Mouse (Mus musculus) hindbrain, embryonic 14.5 days (tissue): ENCODE measurements at regions not wholly inside any gene's neighbourhood (a gene's known extent, or its start where the extent isn't known, plus 50 kb on each side); places are given as distances from the start of the nearest gene placed in this dataset.

Source experiments
- ATAC-seq: fragments of 200-750 bp; cut with Nextera tagmentation; 2 replicates; pipeline ENCODE4 v1.8.0; 2017; ENCODE audit warnings: moderate number of reproducible peaks, mild to moderate bottlenecking, moderate TSS enrichment, moderate library complexity; ENCODE audit not compliant: low FRiP score
- DNase-seq: peaks from one replicate; pipeline ENCODE4 v3.0.0-alpha.2; 2015; ENCODE audit warnings: low spot score
- H3K27ac ChIP-seq: fragments of 300-500 bp; sonication (generic); 2 replicates; pipeline ENCODE4 v1.5.1; 2014; ENCODE audit warnings: mild to moderate bottlenecking, moderate library complexity
- H3K27me3 ChIP-seq: fragments of 300-500 bp; sonication (generic); 2 replicates; pipeline ENCODE4 v1.6.1; 2014; ENCODE audit warnings: mild to moderate bottlenecking, low read length, mixed read lengths; ENCODE audit not compliant: control insufficient read depth, insufficient read depth
- H3K36me3 ChIP-seq: fragments of 300-500 bp; sonication (generic); replicated peaks from 2 replicates; pipeline ENCODE4 v1.6.1; 2014; ENCODE audit not compliant: control insufficient read depth, insufficient read depth
- H3K4me1 ChIP-seq: fragments of 300-500 bp; sonication (generic); replicated peaks from 2 replicates; pipeline ENCODE4 v1.6.1; 2014; ENCODE audit warnings: antibody characterized with exemption, low read length, mixed read lengths; ENCODE audit not compliant: control insufficient read depth, insufficient read depth
- H3K4me2 ChIP-seq: fragments of 300-500 bp; sonication (generic); replicated peaks from 2 replicates; pipeline ENCODE4 v1.6.1; 2014; ENCODE audit warnings: mild to moderate bottlenecking, moderate library complexity
- H3K4me3 ChIP-seq: fragments of 300-500 bp; sonication (generic); replicated peaks from 2 replicates; pipeline ENCODE4 v1.5.1; 2014; ENCODE audit warnings: mild to moderate bottlenecking, low read length
- H3K9ac ChIP-seq: fragments of 300-500 bp; sonication (generic); 2 replicates; pipeline ENCODE4 v1.6.1; 2014
- H3K9me3 ChIP-seq: fragments of 300-500 bp; sonication (generic); 2 replicates; pipeline ENCODE4 v1.6.1; 2016; ENCODE audit warnings: low read length; ENCODE audit not compliant: control insufficient read depth
- WGBS: fragments of 180-500 bp; shearing (Covaris S2); extraction: QIAGEN DNeasy Blood & Tissue Kit; methylation state at CpG from one replicate; pipeline ENCODE4 v1.1.7; 2014; 5-methylcytosine and 5-hydroxymethylcytosine counted together

DNA sequence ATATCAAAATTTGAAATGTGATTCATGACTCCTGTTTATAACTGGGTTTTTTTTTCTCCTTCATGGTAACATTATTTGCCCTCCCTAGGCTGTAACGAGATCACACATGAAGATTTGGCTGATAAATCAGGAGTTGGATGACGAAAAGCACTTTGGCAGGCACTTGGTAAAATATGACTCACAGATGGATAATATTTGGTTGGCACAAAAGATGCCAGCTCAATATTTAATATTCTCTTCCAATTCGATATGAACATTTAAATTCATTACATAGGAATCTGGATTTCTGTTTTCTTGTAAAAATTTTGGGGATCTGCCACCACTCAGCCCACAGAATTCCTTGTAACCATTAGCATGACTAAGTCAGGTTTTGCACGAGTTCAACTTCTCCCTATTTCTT, 230.3 kb upstream of the Sorcs1 start:
- 82% methylated on average over 4 of the region's 4 CpGs for WGBS
- H3K4me2 ChIP-seq = no peak overlapping the region
- ATAC-seq = no peak
- H3K9me3 ChIP-seq = no peaks in the 10 kb centered on the region
- H3K9ac ChIP-seq = no peak overlapping the region
- no peaks in the 10 kb centered on the region for H3K27me3 ChIP-seq
- no peaks in the 10 kb centered on the region for H3K4me1 ChIP-seq
- H3K27ac ChIP-seq = no peak overlapping the region
- no peak overlapping the region for H3K4me3 ChIP-seq
- DNase-seq = no peak
- H3K36me3 ChIP-seq = no peaks in the 10 kb centered on the region

DNA sequence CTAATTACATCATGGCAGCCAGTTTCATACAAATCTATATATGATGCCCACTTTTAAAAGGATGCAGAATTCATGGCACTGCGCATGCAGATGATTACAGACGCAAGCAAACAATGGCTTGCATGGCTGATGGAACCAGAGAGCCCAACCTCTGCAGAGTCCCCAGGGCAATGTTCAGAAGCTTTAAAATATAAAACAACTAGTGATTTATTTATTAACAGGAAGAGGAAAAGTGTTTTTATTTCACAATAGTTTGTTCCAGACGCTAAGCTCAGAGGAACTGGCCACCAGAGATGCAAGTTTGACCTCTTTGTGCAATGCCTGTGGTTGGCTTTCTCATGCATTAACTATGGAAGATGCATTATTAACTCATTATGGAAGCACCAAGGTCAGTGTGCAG, 215.3 kb upstream of the Sorcs1 start:
- no peak overlapping the region for H3K9ac ChIP-seq

DNA sequence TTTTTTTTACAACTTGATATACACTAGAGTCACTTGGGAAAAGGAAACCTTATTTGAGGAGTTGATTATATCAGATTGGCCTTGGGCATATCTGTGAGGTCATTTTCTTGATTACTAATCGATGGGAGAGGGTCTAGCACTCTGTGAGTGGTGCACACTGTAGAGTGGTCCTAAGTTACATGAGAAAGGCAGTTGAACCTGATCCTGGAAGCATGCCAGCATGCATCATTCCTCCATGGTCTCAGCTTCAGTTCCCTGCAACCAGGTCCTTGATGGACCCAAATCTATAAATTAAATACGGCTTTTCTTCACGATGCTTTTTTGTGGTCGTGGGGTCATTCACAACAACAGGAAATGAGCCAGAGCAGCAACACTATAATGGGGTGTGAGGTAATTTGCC, 194.2 kb upstream of the Sorcs1 start:
- WGBS = 75% methylated on average over 4 of the region's 4 CpGs
- ATAC-seq (no peak), DNase-seq (no peak)
- no peaks in the 10 kb centered on the region for H3K4me1 ChIP-seq
- no peak overlapping the region for H3K9ac ChIP-seq
- H3K27ac ChIP-seq = no peak overlapping the region
- no peaks in the 10 kb centered on the region for H3K27me3 ChIP-seq
- no peaks in the 10 kb centered on the region for H3K36me3 ChIP-seq
- no peak overlapping the region for H3K4me2 ChIP-seq
- H3K9me3 ChIP-seq = no peaks in the 10 kb centered on the region
- H3K4me3 ChIP-seq = no peak overlapping the region

More for the DNA sequence above, 215.3 kb upstream of the Sorcs1 start:
- H3K4me3 ChIP-seq = no peak overlapping the region
- no peaks in the 10 kb centered on the region for H3K4me1 ChIP-seq
- DNase-seq (no peak), ATAC-seq (no peak)
- H3K27ac ChIP-seq = no peak overlapping the region
- H3K36me3 ChIP-seq = no peaks in the 10 kb centered on the region
- 88% methylated on average over 3 of the region's 3 CpGs for WGBS
- no peaks in the 10 kb centered on the region for H3K27me3 ChIP-seq
- no peak overlapping the region for H3K4me2 ChIP-seq
- H3K9me3 ChIP-seq = no peaks in the 10 kb centered on the region

DNA sequence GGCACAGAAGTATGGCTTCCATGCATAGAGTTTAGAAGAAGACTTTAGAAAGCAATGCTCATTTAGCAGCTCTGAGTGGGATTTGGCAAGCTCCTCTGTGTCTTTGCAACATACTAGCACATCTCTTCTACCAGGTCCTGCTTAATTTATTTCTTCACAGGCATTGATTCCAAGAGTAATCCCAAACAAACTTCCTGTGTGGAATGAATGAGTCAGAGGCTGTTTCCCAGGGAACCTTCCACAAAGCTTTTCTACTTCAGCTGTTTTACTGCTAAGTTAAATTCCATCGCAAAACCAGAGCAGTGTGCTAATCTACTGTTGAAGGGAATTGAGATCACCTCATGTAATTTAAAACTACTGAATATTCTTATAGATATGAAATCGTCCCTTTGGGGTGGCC, 193.7 kb upstream of the Sorcs1 start:
- Histone ChIP-seq H3K9ac (no peak overlapping the region), H3K4me2 (no peak overlapping the region), H3K27me3 (no peaks in the 10 kb centered on the region), H3K4me1 (no peaks in the 10 kb centered on the region), H3K4me3 (no peak overlapping the region), H3K27ac (no peak overlapping the region), H3K9me3 (no peaks in the 10 kb centered on the region), H3K36me3 (no peaks in the 10 kb centered on the region)
- DNase-seq = peak; percentile 34
- no peak for ATAC-seq
- 69% methylated on average over 2 of the region's 2 CpGs for WGBS

DNA sequence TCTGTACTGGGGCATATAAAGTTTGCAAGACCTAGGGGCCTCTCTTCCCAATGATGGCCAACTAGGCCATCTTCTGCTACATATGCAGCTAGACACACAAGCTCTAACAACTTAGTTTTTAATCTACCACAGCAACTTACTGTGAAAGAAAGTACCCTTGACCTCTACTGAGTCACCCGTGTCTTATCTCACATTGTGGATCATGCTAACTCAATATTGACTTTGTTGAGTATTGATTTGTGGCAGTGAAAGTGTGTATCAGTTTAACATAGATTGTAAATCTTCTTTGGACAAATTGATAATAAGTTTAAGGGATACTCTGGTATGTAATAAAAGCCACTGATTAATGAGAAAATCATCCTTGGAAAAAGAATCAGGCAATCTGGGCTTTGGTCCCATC, 176.4 kb upstream of the Sorcs1 start:
- H3K27me3 ChIP-seq = no peaks in the 10 kb centered on the region
- 83% methylated on average over 1 of the region's 1 CpGs for WGBS

DNA sequence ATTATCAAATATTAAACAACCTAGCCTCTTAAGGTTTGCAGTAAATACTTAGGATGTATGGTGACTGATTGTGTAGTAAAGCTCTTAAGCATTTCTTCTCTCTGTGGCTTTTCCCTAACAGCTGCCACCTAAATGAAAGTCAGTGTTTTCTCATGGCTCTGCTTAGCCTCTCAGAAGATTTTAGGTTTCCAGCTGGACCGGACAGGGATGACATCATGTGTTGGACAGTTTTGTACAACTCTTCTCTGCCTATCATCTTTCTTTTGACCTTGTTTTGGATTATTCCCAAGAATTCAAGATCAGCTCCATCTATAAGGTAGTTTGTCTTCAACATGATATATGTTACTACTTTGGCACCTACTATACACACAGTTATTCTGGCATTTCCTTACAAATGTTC, 162.1 kb upstream of the Sorcs1 start:
- no peak for ATAC-seq
- Histone ChIP-seq H3K4me1 (no peaks in the 10 kb centered on the region), H3K27ac (no peak overlapping the region), H3K36me3 (no peaks in the 10 kb centered on the region), H3K4me3 (no peak overlapping the region), H3K9ac (no peak overlapping the region), H3K9me3 (no peaks in the 10 kb centered on the region), H3K27me3 (no peaks in the 10 kb centered on the region), H3K4me2 (no peak overlapping the region)
- no peak for DNase-seq
- 90% methylated on average over 1 of the region's 1 CpGs for WGBS

More for the DNA sequence above, 176.4 kb upstream of the Sorcs1 start:
- no peaks in the 10 kb centered on the region for H3K9me3 ChIP-seq
- no peak overlapping the region for H3K4me3 ChIP-seq
- DNase-seq (no peak), ATAC-seq (no peak)
- no peak overlapping the region for H3K4me2 ChIP-seq
- H3K4me1 ChIP-seq = no peaks in the 10 kb centered on the region
- no peaks in the 10 kb centered on the region for H3K36me3 ChIP-seq
- H3K9ac ChIP-seq = no peak overlapping the region
- H3K27ac ChIP-seq = no peak overlapping the region
